Mouse (Mus musculus): ENCODE results near the gene Ankrd39. TPM values are rescaled to one million over a fixed set of nuclear protein-coding genes. Genes with fewer than 3 reads are reported as not detected.
"Not testable (repeated sequence)": the region's sequence is repeated elsewhere in the genome, so short reads cannot be mapped to it uniquely, and the experiment has no call there.

Ankrd39 gene
- polyA plus RNA-seq, 1 experiment from 2014 or later: 26.7 TPM

DNA sequence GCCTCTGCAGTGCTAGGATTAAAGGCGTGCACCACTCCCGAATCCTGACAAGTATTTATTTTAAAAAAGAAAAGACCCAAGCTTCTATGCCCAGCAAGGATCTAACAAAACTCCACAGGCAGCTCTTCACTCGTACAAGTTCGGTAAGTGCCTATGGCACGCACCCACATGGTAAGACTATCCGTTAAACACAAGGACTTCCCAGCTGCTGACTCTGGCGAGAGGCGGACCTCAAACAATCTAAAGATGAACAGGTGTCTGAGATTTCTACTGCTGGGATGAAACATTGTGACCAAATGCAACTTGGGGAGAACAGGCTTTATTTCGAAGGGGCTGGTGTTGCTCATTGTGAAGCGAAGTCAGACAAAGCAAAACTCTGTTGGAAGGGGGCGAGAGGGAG is 7.1 kb downstream of the Ankrd39 start:
- H3K27me3 ChIP-seq (ENCODE audit: control insufficient read depth, insufficient read depth, low read length): no peaks in the 10 kb centered on the region
- no peak for ATAC-seq (ENCODE audit: insufficient read depth, low FRiP score)
- no peak overlapping the region for H3K4me3 ChIP-seq (replicated peaks; ENCODE audit: low read length)
- H3K4me2 ChIP-seq (ENCODE audit: low read depth, low read length): no peak overlapping the region
- no peaks in the 10 kb centered on the region for H3K4me1 ChIP-seq (ENCODE audit: control insufficient read depth, insufficient read depth, low read length)
- H3K9me3 ChIP-seq (replicated peaks; ENCODE audit: control insufficient read depth, low read length): no peaks in the 10 kb centered on the region
- H3K9ac ChIP-seq (ENCODE audit: low read length): no peak overlapping the region
- 83% methylated on average over 11 of the region's 11 CpGs for WGBS
- no peak overlapping the region for H3K27ac ChIP-seq (ENCODE audit: low read length)
- H3K36me3 ChIP-seq (ENCODE audit: control insufficient read depth, insufficient read depth, low read length): peaks cover 15% of the 10 kb centered on the region

GRCm38 (mm10) chr1:36539186-36539585 is 8.1 kb downstream of the Ankrd39 start, which contains the start of gene Gm42417:
Gene Gm42417, minus strand, starts transcription at chr1:36539429.
- WGBS: 44% methylated on average over 9 of the region's 9 CpGs
- no peaks in the 10 kb centered on the region; the same call in 1 of the 2 replicates for H3K4me1 ChIP-seq (ENCODE audit: control insufficient read depth, insufficient read depth, low read length)
- H3K4me2 ChIP-seq (ENCODE audit: low read depth, low read length): no peak within 1 kb of the TSS
- H3K36me3 ChIP-seq (ENCODE audit: control insufficient read depth, insufficient read depth, low read length): peaks cover 15% of the 10 kb centered on the region
- H3K9me3 ChIP-seq (replicated peaks; ENCODE audit: control insufficient read depth, low read length): no peaks in the 10 kb centered on the region
- peak; percentile 78 for ATAC-seq (ENCODE audit: insufficient read depth, low FRiP score)
- H3K4me3 ChIP-seq (replicated peaks; ENCODE audit: low read length): no peak within 1 kb of the TSS
- H3K27me3 ChIP-seq (ENCODE audit: control insufficient read depth, insufficient read depth, low read length): no peaks in the 10 kb centered on the region
- no peak within 1 kb of the TSS for H3K9ac ChIP-seq (ENCODE audit: low read length)
- no peak within 1 kb of the TSS for H3K27ac ChIP-seq (ENCODE audit: low read length)

DNA sequence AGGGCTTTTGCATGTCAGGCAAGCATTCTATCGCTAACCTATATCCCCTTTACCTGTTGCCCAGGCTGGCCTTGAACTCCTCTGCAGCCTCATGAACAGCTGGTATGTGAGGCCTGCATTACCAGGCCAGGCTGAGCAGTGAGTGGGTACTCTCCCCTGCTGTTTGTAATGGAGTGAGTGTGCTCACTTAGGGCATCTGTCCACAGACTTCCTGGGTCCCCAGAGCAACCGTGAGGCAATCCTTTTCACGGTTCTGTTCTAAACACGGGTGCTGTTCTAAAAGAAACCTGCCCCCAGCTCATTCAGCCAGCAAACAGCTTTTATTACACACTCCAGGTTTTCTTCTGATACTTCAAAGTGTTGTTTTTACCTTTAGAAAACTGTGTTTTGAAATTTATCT is 8.5 kb downstream of the Ankrd39 start:
- Histone ChIP-seq H3K36me3 (ENCODE audit: control insufficient read depth, insufficient read depth, low read length) (peaks cover 15% of the 10 kb centered on the region), H3K9ac (ENCODE audit: low read length) (no peak overlapping the region), H3K4me1 (ENCODE audit: control insufficient read depth, insufficient read depth, low read length) (no peaks in the 10 kb centered on the region; the same call in 1 of the 2 replicates), H3K27me3 (ENCODE audit: control insufficient read depth, insufficient read depth, low read length) (no peaks in the 10 kb centered on the region), H3K9me3 (replicated peaks; ENCODE audit: control insufficient read depth, low read length) (no peaks in the 10 kb centered on the region), H3K4me2 (ENCODE audit: low read depth, low read length) (no peak overlapping the region), H3K27ac (ENCODE audit: low read length) (no peak overlapping the region), H3K4me3 (replicated peaks; ENCODE audit: low read length) (no peak overlapping the region)
- no peak for ATAC-seq (ENCODE audit: insufficient read depth, low FRiP score)
- 72% methylated on average over 4 of the region's 4 CpGs for whole genome bisulfite sequencing

GRCm38 (mm10) chr1:36536783-36537182 is 10.5 kb downstream of the Ankrd39 start, which contains the start of gene Ankrd23:
Gene Ankrd23, minus strand, starts transcription at chr1:36536883.
- not testable (repeated sequence) for H3K27me3 ChIP-seq (ENCODE audit: control insufficient read depth, insufficient read depth, low read length); H3K4me3 ChIP-seq (replicated peaks; ENCODE audit: low read length); H3K36me3 ChIP-seq (ENCODE audit: control insufficient read depth, insufficient read depth, low read length); H3K9ac ChIP-seq (ENCODE audit: low read length); H3K27ac ChIP-seq (ENCODE audit: low read length); H3K9me3 ChIP-seq (replicated peaks; ENCODE audit: control insufficient read depth, low read length); H3K4me2 ChIP-seq (ENCODE audit: low read depth, low read length); ATAC-seq (ENCODE audit: insufficient read depth, low FRiP score); H3K4me1 ChIP-seq (ENCODE audit: control insufficient read depth, insufficient read depth, low read length)
- 88% methylated on average over 9 of the region's 9 CpGs for WGBS

DNA sequence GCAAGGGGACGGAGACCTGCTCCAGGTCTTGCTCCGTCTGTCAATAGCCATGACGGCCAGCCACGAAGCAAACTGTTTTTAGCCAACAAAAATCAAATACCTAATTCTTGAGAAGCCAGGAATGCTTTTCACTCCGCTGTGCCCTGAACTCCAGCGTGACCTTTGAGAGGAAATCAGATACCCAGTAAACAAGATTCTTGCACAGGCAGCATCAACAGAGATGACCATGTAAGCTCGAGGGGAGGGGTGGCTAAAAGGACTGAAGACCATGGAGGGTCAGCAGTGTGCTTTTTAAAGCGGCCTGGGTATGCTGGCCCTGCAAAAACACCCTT is 10.9 kb downstream of the Ankrd39 start:
- 52% methylated on average over 8 of the region's 8 CpGs for WGBS
- Histone ChIP-seq H3K27me3 (ENCODE audit: control insufficient read depth, insufficient read depth, low read length) (no peaks in the 10 kb centered on the region), H3K9ac (ENCODE audit: low read length) (no peak overlapping the region), H3K36me3 (ENCODE audit: control insufficient read depth, insufficient read depth, low read length) (peaks cover 5% of the 10 kb centered on the region), H3K4me2 (ENCODE audit: low read depth, low read length) (no peak overlapping the region), H3K27ac (ENCODE audit: low read length) (no peak overlapping the region), H3K4me3 (replicated peaks; ENCODE audit: low read length) (no peak overlapping the region), H3K4me1 (ENCODE audit: control insufficient read depth, insufficient read depth, low read length) (no peaks in the 10 kb centered on the region; the same call in none of the 2 replicates), H3K9me3 (replicated peaks; ENCODE audit: control insufficient read depth, low read length) (no peaks in the 10 kb centered on the region)
- ATAC-seq (ENCODE audit: insufficient read depth, low FRiP score): no peak

DNA sequence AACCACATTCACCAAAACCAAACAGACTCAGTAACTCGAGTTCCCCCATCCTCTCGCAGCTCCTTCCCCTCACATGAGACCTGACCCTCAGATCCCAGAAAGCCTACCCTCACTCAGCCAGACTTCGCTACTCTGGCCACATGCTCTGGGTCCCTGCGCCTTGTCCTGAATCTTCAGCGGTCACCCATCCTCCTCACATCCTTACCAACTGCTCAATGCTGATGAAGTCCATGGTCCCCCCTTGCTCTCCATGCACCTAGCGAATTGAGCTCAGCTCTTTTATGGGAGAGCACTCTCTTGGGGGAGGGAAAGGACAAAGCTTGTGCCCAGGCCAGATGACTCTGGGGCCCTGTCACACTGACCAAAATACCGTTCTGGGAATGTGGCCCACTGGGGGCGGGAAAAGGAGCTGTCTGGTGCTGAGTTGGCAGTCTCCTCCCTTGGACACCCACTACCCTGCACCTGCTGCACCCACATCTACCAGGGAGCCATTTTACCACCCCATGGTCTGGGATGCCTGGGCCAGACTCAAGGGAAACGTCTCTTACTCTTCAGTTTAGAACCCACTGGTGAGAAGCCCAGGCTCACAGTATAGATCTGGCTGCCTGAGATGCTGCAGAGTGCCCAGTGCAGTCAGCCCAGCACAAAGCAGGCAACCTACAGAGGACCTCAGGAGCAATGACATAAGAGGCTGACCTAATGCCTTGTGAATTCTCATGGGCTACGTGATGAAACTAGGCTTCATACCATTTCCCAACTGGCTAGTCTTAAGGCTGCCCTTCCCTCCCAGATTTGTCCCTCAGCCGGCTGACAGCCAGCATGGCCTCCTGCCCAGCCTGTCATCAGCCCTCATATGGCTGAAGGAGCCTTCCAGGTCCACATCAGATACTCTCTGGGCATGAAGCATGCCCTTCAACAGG is 11.5 kb downstream of the Ankrd39 start:
- Histone ChIP-seq H3K9me3 (replicated peaks; ENCODE audit: control insufficient read depth, low read length) (no peaks in the 10 kb centered on the region), H3K27me3 (ENCODE audit: control insufficient read depth, insufficient read depth, low read length) (no peaks in the 10 kb centered on the region), H3K4me3 (replicated peaks; ENCODE audit: low read length) (no peak overlapping the region), H3K27ac (ENCODE audit: low read length) (no peak overlapping the region), H3K36me3 (ENCODE audit: control insufficient read depth, insufficient read depth, low read length) (0 out of 2 replicates have a peak, but pooled peaks cover 3% of the 10 kb centered on the region), H3K4me2 (ENCODE audit: low read depth, low read length) (no peak overlapping the region), H3K4me1 (ENCODE audit: control insufficient read depth, insufficient read depth, low read length) (no peaks in the 10 kb centered on the region; the same call in none of the 2 replicates), H3K9ac (ENCODE audit: low read length) (no peak overlapping the region)
- ATAC-seq (ENCODE audit: insufficient read depth, low FRiP score): no peak
- WGBS: 77% methylated on average over 11 of the region's 11 CpGs

DNA sequence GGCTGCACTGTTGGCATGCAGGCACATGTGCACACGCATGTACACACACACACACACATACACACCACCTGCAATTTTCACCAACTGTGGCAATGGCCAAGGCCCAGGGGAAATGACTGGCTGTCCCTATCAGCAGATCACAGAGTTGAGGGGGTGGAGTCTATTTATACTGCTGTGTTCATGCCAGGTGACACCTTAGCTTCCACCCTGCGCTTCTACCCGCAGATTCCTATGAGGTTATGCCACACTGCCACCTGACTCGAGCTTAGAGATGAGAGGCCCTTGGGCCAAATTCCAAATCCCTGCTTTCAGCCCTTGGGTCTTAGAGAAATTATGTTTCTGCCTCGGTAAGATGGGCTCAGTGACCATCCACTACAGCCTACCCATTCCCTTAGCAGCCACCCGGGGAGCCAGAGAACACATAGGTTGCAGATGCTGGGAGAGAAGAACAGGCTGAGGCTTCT is 12.6 kb downstream of the Ankrd39 start:
- no peak for ATAC-seq (ENCODE audit: insufficient read depth, low FRiP score)

DNA sequence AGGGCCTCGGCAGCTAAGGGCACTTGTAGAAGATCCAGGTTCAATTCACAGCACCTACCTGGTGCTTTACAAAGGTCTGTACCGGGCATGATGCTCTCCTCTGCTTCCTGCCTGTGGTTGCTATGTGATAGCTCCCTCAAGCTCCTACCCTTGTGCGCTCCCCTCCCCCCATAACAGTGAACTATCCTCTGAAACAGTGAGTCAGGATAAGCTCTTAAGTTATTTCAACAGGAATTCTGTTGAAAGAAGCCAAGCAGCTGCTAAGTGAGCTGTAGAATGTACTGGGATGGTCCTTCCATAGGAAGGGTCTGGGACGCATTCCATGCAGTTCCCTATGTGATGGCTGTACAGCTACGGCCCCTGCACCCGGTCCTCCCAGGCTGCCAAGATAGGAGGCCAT is 13.7 kb downstream of the Ankrd39 start:
- 70% methylated on average over 6 of the region's 6 CpGs for WGBS
- H3K27ac ChIP-seq (ENCODE audit: low read length): no peak overlapping the region
- no peak for ATAC-seq (ENCODE audit: insufficient read depth, low FRiP score)
- H3K27me3 ChIP-seq (ENCODE audit: control insufficient read depth, insufficient read depth, low read length): no peaks in the 10 kb centered on the region
- no peak overlapping the region for H3K4me2 ChIP-seq (ENCODE audit: low read depth, low read length)
- no peak overlapping the region for H3K9ac ChIP-seq (ENCODE audit: low read length)
- no peak overlapping the region for H3K4me3 ChIP-seq (replicated peaks; ENCODE audit: low read length)
- no peaks in the 10 kb centered on the region for H3K9me3 ChIP-seq (replicated peaks; ENCODE audit: control insufficient read depth, low read length)
- H3K4me1 ChIP-seq (ENCODE audit: control insufficient read depth, insufficient read depth, low read length): no peaks in the 10 kb centered on the region; the same call in none of the 2 replicates
- 0 out of 2 replicates have a peak, but pooled peaks cover 3% of the 10 kb centered on the region for H3K36me3 ChIP-seq (ENCODE audit: control insufficient read depth, insufficient read depth, low read length)

More for the DNA sequence above, 12.6 kb downstream of the Ankrd39 start:
- Histone ChIP-seq H3K4me3 (replicated peaks; ENCODE audit: low read length) (no peak overlapping the region), H3K9ac (ENCODE audit: low read length) (no peak overlapping the region), H3K27ac (ENCODE audit: low read length) (no peak overlapping the region), H3K9me3 (replicated peaks; ENCODE audit: control insufficient read depth, low read length) (no peaks in the 10 kb centered on the region), H3K36me3 (ENCODE audit: control insufficient read depth, insufficient read depth, low read length) (0 out of 2 replicates have a peak, but pooled peaks cover 3% of the 10 kb centered on the region), H3K4me2 (ENCODE audit: low read depth, low read length) (no peak overlapping the region), H3K4me1 (ENCODE audit: control insufficient read depth, insufficient read depth, low read length) (no peaks in the 10 kb centered on the region; the same call in none of the 2 replicates), H3K27me3 (ENCODE audit: control insufficient read depth, insufficient read depth, low read length) (no peaks in the 10 kb centered on the region)
- 63% methylated on average over 6 of the region's 6 CpGs for WGBS

GRCm38 (mm10) chr1:36531461-36531860 is 15.8 kb downstream of the Ankrd39 start:
- no peaks in the 10 kb centered on the region; the same call in none of the 2 replicates for H3K4me1 ChIP-seq (ENCODE audit: control insufficient read depth, insufficient read depth, low read length)
- WGBS: 88% methylated on average over 12 of the region's 12 CpGs
- no peak for ATAC-seq (ENCODE audit: insufficient read depth, low FRiP score)
- no peak overlapping the region for H3K27ac ChIP-seq (ENCODE audit: low read length)
- H3K9ac ChIP-seq (ENCODE audit: low read length): no peak overlapping the region
- no peak overlapping the region for H3K4me3 ChIP-seq (replicated peaks; ENCODE audit: low read length)
- H3K4me2 ChIP-seq (ENCODE audit: low read depth, low read length): no peak overlapping the region
- H3K36me3 ChIP-seq (ENCODE audit: control insufficient read depth, insufficient read depth, low read length): no peaks in the 10 kb centered on the region
- no peaks in the 10 kb centered on the region for H3K9me3 ChIP-seq (replicated peaks; ENCODE audit: control insufficient read depth, low read length)
- H3K27me3 ChIP-seq (ENCODE audit: control insufficient read depth, insufficient read depth, low read length): no peaks in the 10 kb centered on the region
